Mouse (Mus musculus): ENCODE data around the gene Phactr2. TPM values are rescaled to one million over a fixed set of nuclear protein-coding genes. Genes with fewer than 3 reads are reported as not detected.
A peak's percentile ranks its signal among the peaks of the same experiment; 100 is the strongest.

The Phactr2 gene
- polyA plus RNA-seq, 1 experiment: 6.6 TPM

DNA sequence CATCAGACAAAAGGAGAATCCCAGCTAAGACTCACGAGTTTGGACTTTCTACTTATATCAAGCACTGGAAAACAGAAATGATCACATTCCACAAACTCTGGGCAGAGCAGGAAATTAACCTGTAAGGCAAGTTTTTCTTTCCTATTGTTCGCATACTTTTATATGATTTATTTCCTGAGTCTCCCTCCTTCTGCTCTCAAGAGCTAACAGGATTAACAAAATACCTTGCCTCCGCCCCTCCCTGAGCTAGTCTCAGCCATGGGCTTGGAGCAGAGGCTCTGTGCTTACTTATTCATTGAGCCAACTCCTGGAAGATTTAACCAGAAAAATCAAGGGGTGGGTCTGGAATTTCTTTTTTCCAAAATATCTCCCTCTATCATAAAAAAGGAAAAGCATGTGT, 145.6 kb downstream of the Phactr2 start:
- no peaks in the 10 kb centered on the region for H3K9me3 ChIP-seq (replicated peaks; ENCODE audit: control insufficient read depth, insufficient read depth, low read length, poor library complexity, severe bottlenecking)
- no peaks in the 10 kb centered on the region for H3K4me1 ChIP-seq (ENCODE audit: control insufficient read depth, insufficient read depth, low read length)
- no peak overlapping the region for H3K9ac ChIP-seq (ENCODE audit: low read depth, poor library complexity, severe bottlenecking)
- TF ChIP-seq POLR2A (IDR thresholded peaks at IDR 0.05; ENCODE audit: insufficient read depth, low read length) (no peak), CTCF (IDR thresholded peaks at IDR 0.05; ENCODE audit: low read depth, low read length) (no peak), EP300 (IDR thresholded peaks at IDR 0.05; ENCODE audit: insufficient read depth, low read depth, low read length) (no peak)
- H3K27ac ChIP-seq (ENCODE audit: insufficient read depth, low read length): no peak overlapping the region
- H3K27me3 ChIP-seq (ENCODE audit: control insufficient read depth, insufficient read depth, low read length, poor library complexity, severe bottlenecking): 0 out of 2 replicates have a peak, but pooled peaks cover 4% of the 10 kb centered on the region
- H3K36me3 ChIP-seq (ENCODE audit: control insufficient read depth, insufficient read depth, low read length, poor library complexity, severe bottlenecking): no peaks in the 10 kb centered on the region
- no peak overlapping the region for H3K4me3 ChIP-seq (ENCODE audit: low read depth, low read length)

- H3K9ac ChIP-seq (ENCODE audit: low read depth, poor library complexity, severe bottlenecking): no peak overlapping the region
Observed at GRCm38 (mm10) chr10:13326149-13326873, 147.9 kb downstream of the Phactr2 start.

DNA sequence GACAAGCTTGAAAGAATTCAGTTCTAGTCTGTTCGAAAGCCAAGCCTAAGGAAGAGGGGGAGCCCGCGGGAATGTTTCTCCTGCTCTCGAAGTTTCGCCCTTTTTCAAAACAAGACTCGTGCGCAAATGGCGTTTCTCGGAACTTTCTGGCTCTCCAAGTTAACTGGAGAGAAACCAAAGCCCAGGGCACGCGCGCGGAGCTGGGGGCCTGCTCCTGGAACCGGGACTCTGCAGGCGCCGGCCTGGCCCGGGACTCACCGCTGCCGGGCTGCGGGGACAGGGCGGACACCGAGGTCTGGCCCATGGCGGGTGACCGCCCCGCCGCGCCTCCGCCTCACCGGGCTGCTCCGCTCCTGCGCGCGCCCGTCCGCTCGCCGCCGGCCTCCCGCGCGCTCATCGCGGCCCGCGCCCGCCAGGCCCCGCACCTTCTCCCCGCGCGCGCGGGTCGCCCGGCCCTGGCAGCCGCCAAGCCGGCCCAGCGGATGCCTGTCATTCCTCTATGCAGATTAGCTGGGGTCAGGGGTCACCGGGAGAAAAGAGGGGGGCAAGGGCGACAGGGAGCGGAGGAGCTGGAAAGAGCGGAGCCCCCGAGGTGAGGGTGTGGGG, 150.3 kb downstream of the Phactr2 start:
- Histone ChIP-seq H3K4me1 (ENCODE audit: control insufficient read depth, insufficient read depth, low read length) (peaks cover 2% of the 10 kb centered on the region), H3K27me3 (ENCODE audit: control insufficient read depth, insufficient read depth, low read length, poor library complexity, severe bottlenecking) (0 out of 2 replicates have a peak, but pooled peaks cover 4% of the 10 kb centered on the region), H3K27ac (ENCODE audit: insufficient read depth, low read length) (no peak overlapping the region), H3K4me3 (ENCODE audit: low read depth, low read length) (peak overlapping the region; percentile 80), H3K36me3 (ENCODE audit: control insufficient read depth, insufficient read depth, low read length, poor library complexity, severe bottlenecking) (no peaks in the 10 kb centered on the region), H3K9ac (ENCODE audit: low read depth, poor library complexity, severe bottlenecking) (peak overlapping the region; percentile 90), H3K9me3 (replicated peaks; ENCODE audit: control insufficient read depth, insufficient read depth, low read length, poor library complexity, severe bottlenecking) (no peaks in the 10 kb centered on the region)
- TF ChIP-seq POLR2A (IDR thresholded peaks at IDR 0.05; ENCODE audit: insufficient read depth, low read length): no peak
- TF ChIP-seq EP300 (IDR thresholded peaks at IDR 0.05; ENCODE audit: insufficient read depth, low read depth, low read length): no peak
- no peak for TF ChIP-seq CTCF (IDR thresholded peaks at IDR 0.05; ENCODE audit: low read depth, low read length)

More at GRCm38 (mm10) chr10:13326149-13326873, 147.9 kb downstream of the Phactr2 start:
- Histone ChIP-seq H3K27me3 (ENCODE audit: control insufficient read depth, insufficient read depth, low read length, poor library complexity, severe bottlenecking) (0 out of 2 replicates have a peak, but pooled peaks cover 4% of the 10 kb centered on the region), H3K36me3 (ENCODE audit: control insufficient read depth, insufficient read depth, low read length, poor library complexity, severe bottlenecking) (no peaks in the 10 kb centered on the region), H3K9me3 (replicated peaks; ENCODE audit: control insufficient read depth, insufficient read depth, low read length, poor library complexity, severe bottlenecking) (no peaks in the 10 kb centered on the region), H3K27ac (ENCODE audit: insufficient read depth, low read length) (no peak overlapping the region), H3K4me3 (ENCODE audit: low read depth, low read length) (no peak overlapping the region), H3K4me1 (ENCODE audit: control insufficient read depth, insufficient read depth, low read length) (peaks cover 2% of the 10 kb centered on the region)
- TF ChIP-seq POLR2A (IDR thresholded peaks at IDR 0.05; ENCODE audit: insufficient read depth, low read length): no peak
- no peak for TF ChIP-seq CTCF (IDR thresholded peaks at IDR 0.05; ENCODE audit: low read depth, low read length)
- TF ChIP-seq EP300 (IDR thresholded peaks at IDR 0.05; ENCODE audit: insufficient read depth, low read depth, low read length): no peak

DNA sequence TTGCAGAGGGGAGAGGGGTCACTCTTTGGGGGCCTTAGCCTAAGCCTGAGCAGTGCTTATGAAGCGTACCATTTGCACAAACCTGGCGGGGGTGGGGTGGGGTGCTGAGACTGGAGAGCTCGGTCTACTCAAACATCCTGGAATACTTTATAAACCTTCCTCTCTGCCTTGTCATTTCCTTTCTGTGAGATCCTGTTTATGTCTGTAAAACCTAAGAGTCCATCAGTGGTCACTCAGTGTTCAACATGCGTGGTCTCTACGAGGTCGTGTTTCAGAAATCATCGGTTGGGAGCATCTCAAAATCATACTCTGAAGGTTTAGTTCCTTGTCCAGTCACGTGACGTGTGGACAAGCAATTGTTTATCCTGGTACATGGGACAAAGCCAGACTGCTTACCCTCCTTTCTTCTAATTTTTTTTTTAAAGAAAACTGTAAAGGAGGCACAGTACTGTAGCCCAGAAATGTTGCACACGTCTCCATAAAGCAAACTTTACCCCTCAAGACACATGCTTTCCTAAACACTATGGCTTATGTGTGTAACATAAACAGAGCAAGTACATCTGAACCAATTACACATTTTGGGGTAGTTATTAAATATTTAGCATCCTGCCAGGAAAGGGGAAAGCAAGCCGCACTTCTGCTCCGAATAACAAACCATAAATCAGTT, 150.9 kb downstream of the Phactr2 start:
- H3K36me3 ChIP-seq (ENCODE audit: control insufficient read depth, insufficient read depth, low read length, poor library complexity, severe bottlenecking): no peaks in the 10 kb centered on the region

DNA sequence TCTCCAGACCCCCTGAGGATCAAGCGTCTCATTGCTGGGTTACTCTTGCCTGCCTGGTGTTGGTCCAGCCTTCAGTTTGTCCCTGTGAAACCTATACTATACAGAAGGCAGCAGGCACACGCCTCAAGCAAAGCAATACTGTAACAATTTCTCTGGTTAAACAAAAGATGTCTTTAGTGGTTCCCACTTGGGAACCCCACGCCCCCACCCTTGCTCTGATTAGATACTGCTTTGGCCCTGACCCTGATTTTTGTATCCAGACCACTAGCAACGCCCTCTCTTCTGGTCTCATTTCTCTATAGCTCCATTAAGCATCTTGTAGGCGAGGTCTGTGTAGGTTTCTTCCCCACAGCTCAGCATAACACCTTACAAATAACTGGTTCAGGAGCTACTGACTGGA, 159.2 kb downstream of the Phactr2 start:
- H3K9ac ChIP-seq (ENCODE audit: low read depth, poor library complexity, severe bottlenecking): no peak overlapping the region
- H3K27me3 ChIP-seq (ENCODE audit: control insufficient read depth, insufficient read depth, low read length, poor library complexity, severe bottlenecking): no peaks in the 10 kb centered on the region
- H3K4me1 ChIP-seq (ENCODE audit: control insufficient read depth, insufficient read depth, low read length): no peaks in the 10 kb centered on the region
- no peaks in the 10 kb centered on the region for H3K9me3 ChIP-seq (replicated peaks; ENCODE audit: control insufficient read depth, insufficient read depth, low read length, poor library complexity, severe bottlenecking)
- no peaks in the 10 kb centered on the region for H3K36me3 ChIP-seq (ENCODE audit: control insufficient read depth, insufficient read depth, low read length, poor library complexity, severe bottlenecking)
- no peak overlapping the region for H3K27ac ChIP-seq (ENCODE audit: insufficient read depth, low read length)
- TF ChIP-seq POLR2A (IDR thresholded peaks at IDR 0.05; ENCODE audit: insufficient read depth, low read length): no peak
- no peak for TF ChIP-seq CTCF (IDR thresholded peaks at IDR 0.05; ENCODE audit: low read depth, low read length)
- no peak for TF ChIP-seq EP300 (IDR thresholded peaks at IDR 0.05; ENCODE audit: insufficient read depth, low read depth, low read length)
- no peak overlapping the region for H3K4me3 ChIP-seq (ENCODE audit: low read depth, low read length)

More for the DNA sequence above, 150.9 kb downstream of the Phactr2 start:
- Histone ChIP-seq H3K4me1 (ENCODE audit: control insufficient read depth, insufficient read depth, low read length) (peaks cover 2% of the 10 kb centered on the region), H3K9me3 (replicated peaks; ENCODE audit: control insufficient read depth, insufficient read depth, low read length, poor library complexity, severe bottlenecking) (no peaks in the 10 kb centered on the region), H3K9ac (ENCODE audit: low read depth, poor library complexity, severe bottlenecking) (peak overlapping the region; percentile 90), H3K27me3 (ENCODE audit: control insufficient read depth, insufficient read depth, low read length, poor library complexity, severe bottlenecking) (0 out of 2 replicates have a peak, but pooled peaks cover 4% of the 10 kb centered on the region), H3K27ac (ENCODE audit: insufficient read depth, low read length) (no peak overlapping the region), H3K4me3 (ENCODE audit: low read depth, low read length) (peak overlapping the region; percentile 80)
- TF ChIP-seq CTCF (IDR thresholded peaks at IDR 0.05; ENCODE audit: low read depth, low read length) (no peak), POLR2A (IDR thresholded peaks at IDR 0.05; ENCODE audit: insufficient read depth, low read length) (no peak), EP300 (IDR thresholded peaks at IDR 0.05; ENCODE audit: insufficient read depth, low read depth, low read length) (no peak)

Data from ES-Bruce4 (cell line).